Mouse (Mus musculus) CH12.LX (cell line): Measurements from ENCODE around the gene Gas8. TPM values are rescaled to one million over a fixed set of nuclear protein-coding genes. Genes with fewer than 3 reads are reported as not detected.
A peak's percentile ranks its signal among the peaks of the same experiment; 100 is the strongest.

Experiments
- DNase-seq: peaks from one replicate; pipeline ENCODE4 v3.0.0-alpha.2; 2013; ENCODE audit errors: extremely low read depth
- H3K27ac ChIP-seq: 2 replicates; pipeline ENCODE4 v1.5.1; 2012; ENCODE audit warnings: low read depth, mild to moderate bottlenecking, control low read depth, moderate library complexity; ENCODE audit not compliant: insufficient read depth
- H3K27me3 ChIP-seq: replicated peaks from 2 replicates; pipeline ENCODE3; 2012; ENCODE audit warnings: inconsistent platforms
- H3K36me3 ChIP-seq, 2 experiments: replicated peaks in 1 of 2; 2 replicates each; pipeline versions ENCODE3 to v1.6.1; 2012; ENCODE audit warnings: inconsistent platforms in 1 of 2, low read length in 1 of 2, mild to moderate bottlenecking in 1 of 2, mixed read lengths in 1 of 2, moderate library complexity in 1 of 2; ENCODE audit not compliant: control insufficient read depth in 1 of 2, insufficient read depth in 1 of 2
- H3K4me1 ChIP-seq, 2 experiments: 2 replicates each; pipeline ENCODE4 v1.6.1; 2012; ENCODE audit warnings: inconsistent platforms in 1 of 2, moderate library complexity in 1 of 2; ENCODE audit not compliant: insufficient read depth in 2 of 2, control insufficient read depth in 1 of 2
- H3K4me2 ChIP-seq: 2 replicates; pipeline ENCODE4 v1.6.1; 2012; ENCODE audit warnings: low read depth, mild to moderate bottlenecking, control low read depth; ENCODE audit not compliant: poor library complexity, insufficient read depth, severe bottlenecking
- H3K4me3 ChIP-seq, 3 experiments: fragments of 150-350 bp in 1 of 3; sonication (generic) in 1 of 3; replicated peaks in 1 of 3; 2 replicates each; pipeline versions ENCODE3 to v1.5.1; 2011 to 2012; ENCODE audit warnings: low read depth in 2 of 3, low read length in 2 of 3, mild to moderate bottlenecking in 2 of 3, moderate library complexity in 2 of 3, control low read depth in 1 of 3, improper control_type of control experiment in 1 of 3, inconsistent platforms in 1 of 3, mixed read lengths in 1 of 3; ENCODE audit not compliant: poor library complexity in 1 of 3
- H3K79me2 ChIP-seq: replicated peaks from 2 replicates; pipeline ENCODE4 v1.6.1; 2012; ENCODE audit warnings: mild to moderate bottlenecking, moderate library complexity; ENCODE audit not compliant: control insufficient read depth, poor library complexity, insufficient read depth, severe bottlenecking; ENCODE audit errors: extremely low read depth
- H3K9ac ChIP-seq: 2 replicates; pipeline ENCODE4 v1.6.1; 2012; ENCODE audit warnings: low read depth, mild to moderate bottlenecking, control low read depth, moderate library complexity; ENCODE audit not compliant: insufficient read depth
- H3K9me3 ChIP-seq: replicated peaks from 2 replicates; pipeline ENCODE3; 2012; ENCODE audit warnings: low read length, inconsistent platforms, mixed read lengths
- BHLHE40 ChIP-seq: IDR thresholded peaks from 2 replicates; pipeline ENCODE4 v1.6.1; 2011; ENCODE audit warnings: mild to moderate bottlenecking, low read depth, low read length, improper control_type of control experiment
- CHD1 ChIP-seq: IDR thresholded peaks from 2 replicates; pipeline ENCODE4 v1.6.1; 2012; ENCODE audit warnings: low read depth, low read length, improper control_type of control experiment, inconsistent platforms
- CHD2 ChIP-seq: IDR thresholded peaks from 2 replicates; pipeline ENCODE4 v1.6.1; 2011; ENCODE audit warnings: low read length, improper control_type of control experiment
- E2F4 ChIP-seq: IDR thresholded peaks from 2 replicates; pipeline ENCODE4 v1.6.1; 2011; ENCODE audit warnings: low read depth, low read length, improper control_type of control experiment; ENCODE audit not compliant: insufficient replicate concordance
- EP300 ChIP-seq: IDR thresholded peaks from 2 replicates; pipeline ENCODE4 v1.6.1; 2011; ENCODE audit warnings: low read length, improper control_type of control experiment
- ETS1 ChIP-seq: conservative IDR thresholded peaks from 2 replicates; pipeline ENCODE4 v1.6.1; 2012; ENCODE audit warnings: low read depth, mild to moderate bottlenecking, inconsistent platforms, low read length, improper control_type of control experiment, moderate library complexity
- GABPA ChIP-seq: IDR thresholded peaks from 2 replicates; pipeline ENCODE4 v1.6.1; 2012; ENCODE audit warnings: low read depth, low read length, improper control_type of control experiment, inconsistent platforms; ENCODE audit not compliant: insufficient replicate concordance
- HCFC1 ChIP-seq: IDR thresholded peaks from 2 replicates; pipeline ENCODE4 v1.6.1; 2012; ENCODE audit warnings: low read depth, mild to moderate bottlenecking, inconsistent platforms, low read length, improper control_type of control experiment
- IRF4 ChIP-seq: IDR thresholded peaks from 2 replicates; pipeline ENCODE4 v1.6.1; 2014; ENCODE audit warnings: low read depth, mild to moderate bottlenecking, inconsistent platforms, low read length, improper control_type of control experiment
- JUN ChIP-seq: IDR thresholded peaks from 2 replicates; pipeline ENCODE4 v1.6.1; 2011; ENCODE audit warnings: low read depth, mild to moderate bottlenecking, low read length, improper control_type of control experiment, moderate library complexity; ENCODE audit not compliant: insufficient read depth
- JUND ChIP-seq: conservative IDR thresholded peaks from 2 replicates; pipeline ENCODE4 v1.6.1; 2011; ENCODE audit warnings: low read depth, low read length, improper control_type of control experiment
- KAT2A ChIP-seq: IDR thresholded peaks from 2 replicates; pipeline ENCODE4 v1.6.1; 2012; ENCODE audit warnings: low read length, improper control_type of control experiment, inconsistent platforms; ENCODE audit not compliant: insufficient replicate concordance
- MAFK ChIP-seq: IDR thresholded peaks from 2 replicates; pipeline ENCODE4 v1.6.1; 2011; ENCODE audit warnings: low read length, improper control_type of control experiment; ENCODE audit not compliant: insufficient replicate concordance
- MAX ChIP-seq: IDR thresholded peaks from 2 replicates; pipeline ENCODE4 v1.6.1; 2011; ENCODE audit warnings: low read length, improper control_type of control experiment
- MAZ ChIP-seq: IDR thresholded peaks from 2 replicates; pipeline ENCODE4 v1.6.1; 2012; ENCODE audit warnings: low read depth, mild to moderate bottlenecking, inconsistent platforms, low read length, improper control_type of control experiment, moderate library complexity
- MEF2A ChIP-seq: IDR thresholded peaks from 2 replicates; pipeline ENCODE4 v1.6.1; 2014; ENCODE audit warnings: low read depth, mild to moderate bottlenecking, inconsistent platforms, low read length, improper control_type of control experiment, borderline replicate concordance
- MXI1 ChIP-seq: IDR thresholded peaks from 2 replicates; pipeline ENCODE4 v1.6.1; 2011; ENCODE audit warnings: mild to moderate bottlenecking, low read depth, low read length, improper control_type of control experiment
- MYC ChIP-seq: IDR thresholded peaks from 2 replicates; pipeline ENCODE4 v1.6.1; 2011; ENCODE audit warnings: low read depth, mild to moderate bottlenecking, improper control_type of control experiment, low read length
- NELFE ChIP-seq: IDR thresholded peaks from 2 replicates; pipeline ENCODE4 v1.6.1; 2011; ENCODE audit warnings: low read depth, low read length, improper control_type of control experiment
- PAX5 ChIP-seq: IDR thresholded peaks from 2 replicates; pipeline ENCODE4 v1.6.1; 2012; ENCODE audit warnings: low read length, inconsistent platforms, mixed read lengths
- RAD21 ChIP-seq: IDR thresholded peaks from 2 replicates; pipeline ENCODE4 v1.6.1; 2011; ENCODE audit warnings: low read depth, mild to moderate bottlenecking, low read length, improper control_type of control experiment, moderate library complexity
- RCOR1 ChIP-seq: conservative IDR thresholded peaks from 2 replicates; pipeline ENCODE4 v1.6.1; 2012; ENCODE audit warnings: low read depth, mild to moderate bottlenecking, inconsistent platforms, low read length, improper control_type of control experiment
- SIN3A ChIP-seq: IDR thresholded peaks from 2 replicates; pipeline ENCODE4 v1.6.1; 2012; ENCODE audit warnings: low read length, improper control_type of control experiment, inconsistent platforms
- SMC3 ChIP-seq: IDR thresholded peaks from 2 replicates; pipeline ENCODE4 v1.6.1; 2011; ENCODE audit warnings: low read depth, low read length, improper control_type of control experiment
- TBP ChIP-seq: conservative IDR thresholded peaks from 2 replicates; pipeline ENCODE4 v1.6.1; 2011; ENCODE audit warnings: low read depth, low read length, improper control_type of control experiment
- TCF12 ChIP-seq: IDR thresholded peaks from 2 replicates; pipeline ENCODE4 v1.6.1; 2014; ENCODE audit warnings: low read depth, mild to moderate bottlenecking, inconsistent platforms, low read length, improper control_type of control experiment
- UBTF ChIP-seq: IDR thresholded peaks from 2 replicates; pipeline ENCODE4 v1.6.1; 2012; ENCODE audit warnings: low read depth, mild to moderate bottlenecking, inconsistent platforms, low read length, improper control_type of control experiment, moderate library complexity
- USF2 ChIP-seq: conservative IDR thresholded peaks from 2 replicates; pipeline ENCODE4 v1.6.1; 2011; ENCODE audit warnings: low read depth, low read length, improper control_type of control experiment
- ZKSCAN1 ChIP-seq: IDR thresholded peaks from 2 replicates; pipeline ENCODE4 v1.6.1; 2012; ENCODE audit warnings: low read depth, inconsistent platforms, low read length, improper control_type of control experiment, borderline replicate concordance
- ZMIZ1 ChIP-seq: IDR thresholded peaks from 2 replicates; pipeline ENCODE4 v1.6.1; 2012; ENCODE audit warnings: low read depth, mild to moderate bottlenecking, inconsistent platforms, low read length, improper control_type of control experiment
- ZNF384 ChIP-seq: IDR thresholded peaks from 2 replicates; pipeline ENCODE4 v1.6.1; 2012; ENCODE audit warnings: low read depth, low read length, improper control_type of control experiment, inconsistent platforms
- dilution Hi-C: fragments of 300-500 bp; cut with MboI; formaldehyde crosslinking; loops from 2 replicates; pipeline ENCODE4 v1.14.3; 2020; ENCODE audit warnings: low sequenced_read_pairs; ENCODE audit not compliant: extremely low pct_unique_long_range_greater_than_20kb, extremely low pct_ligation_motif_present
- in situ Hi-C: fragments of 300-500 bp; cut with MboI; formaldehyde crosslinking; loops from 3 replicates; pipeline ENCODE4 v1.14.3; 2019; ENCODE audit warnings: low sequenced_read_pairs, low pct_ligation_motif_present, low pct_unique_long_range_greater_than_20kb, mixed read lengths
- polyA plus RNA-seq: library from polyadenylated mRNA; unstranded; fragments of >175 nt; gene quantifications from 2 replicates; pipeline ENCODE4 v1.2.1, GENCODE M21; 2012; ENCODE audit warnings: low read depth; ENCODE audit not compliant: insufficient read length
- total RNA-seq, 2 experiments: library from RNA; depleted of rRNA; stranded (reverse); fragments of 300-350 nt in 1 of 2; fragments of >200 nt in 1 of 2; gene quantifications; 2 replicates each; pipeline ENCODE4 v1.2.3; 2012 to 2014

Gene Gas8
- total and polyA plus RNA-seq, 3 experiments = 6.0 to 22.0 (median 15.2) TPM

DNA sequence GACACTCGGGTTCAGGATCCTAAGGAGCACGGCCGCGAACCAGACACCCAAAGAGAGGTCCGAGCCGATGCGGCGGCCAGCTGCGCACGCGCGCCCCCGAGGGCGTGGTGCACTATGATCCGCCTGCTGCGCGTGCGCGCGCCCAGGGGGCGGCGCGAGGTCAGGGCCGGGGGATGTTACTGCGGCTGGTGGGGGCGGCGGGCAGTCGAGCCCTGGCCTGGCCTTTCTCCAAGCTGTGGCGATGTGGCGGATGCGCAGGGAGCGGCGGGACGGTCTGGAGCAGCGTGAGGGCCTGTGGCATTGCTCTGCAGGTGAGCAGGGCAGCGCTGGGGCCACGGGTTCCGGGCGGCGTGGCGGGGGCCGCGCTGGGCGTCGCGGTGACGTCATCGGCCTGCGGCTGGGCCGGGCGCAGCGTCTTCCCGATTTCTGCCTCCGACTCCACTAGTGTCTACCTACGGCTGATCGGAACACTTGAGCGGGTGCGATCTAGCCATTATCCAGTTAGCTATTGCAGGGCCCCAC lies 40.8 kb upstream of the Gas8 start, which contains the start of gene Afg3l1 (continued):
- TF ChIP-seq RAD21 (no peak), TBP (peak; percentile 49; the same call in 1 of the 2 replicates), CHD1 (no peak), CHD2 (no peak), ZMIZ1 (peak; percentile 64; the same call in 1 of the 2 replicates), PAX5 (no peak), NELFE (peak; percentile 94), GABPA (no peak), MYC (no peak)

GRCm38 (mm10) chr8:123478456-123479218 lies 40.0 kb upstream of the Gas8 start:
- TF ChIP-seq MYC = no peak
- no peak for TF ChIP-seq SMC3
- TF ChIP-seq RCOR1 = no peak
- peak; percentile 91 for TF ChIP-seq JUND
- TF ChIP-seq EP300 = peak; percentile 79
- TF ChIP-seq ZNF384 = no peak
- no peak for TF ChIP-seq ZKSCAN1
- 0 out of 2 replicates have a peak, but pooled peaks have one; percentile 34 for TF ChIP-seq MAZ
- TF ChIP-seq BHLHE40 = peak; percentile 40; the same call in 1 of the 2 replicates
- TF ChIP-seq USF2 = no peak
- TF ChIP-seq ETS1 = peak; percentile 52; the same call in 1 of the 2 replicates
- TF ChIP-seq JUN = peak; percentile 77
- peak; percentile 64; the same call in 1 of the 2 replicates for TF ChIP-seq MXI1
- no peak for TF ChIP-seq MAFK
- TF ChIP-seq SIN3A = peak; percentile 86
- TF ChIP-seq NELFE = peak; percentile 26; the same call in 1 of the 2 replicates
- no peak for TF ChIP-seq GABPA
- no peak for TF ChIP-seq MEF2A
- TF ChIP-seq IRF4 = peak; percentile 93
- TF ChIP-seq TCF12 = peak; percentile 37; the same call in 1 of the 2 replicates
- TF ChIP-seq HCFC1 = peak; percentile 50
- TF ChIP-seq E2F4 = no peak
- no peak for TF ChIP-seq UBTF
- no peak for TF ChIP-seq KAT2A
- no peak for TF ChIP-seq ZMIZ1
- peak; percentile 4; the same call in 1 of the 2 replicates for TF ChIP-seq MAX
- peaks cover 22 to 35% of the 10 kb centered on the region in 2 experiments for H3K36me3 ChIP-seq
- H3K27ac ChIP-seq = peak overlapping the region; percentile 83
- H3K79me2 ChIP-seq = peaks cover 27% of the 10 kb centered on the region
- no peaks in the 10 kb centered on the region for H3K9me3 ChIP-seq
- DNase-seq = peak; percentile 75
- dilution Hi-C loops (no loop called here), in situ Hi-C loops (no loop called here)
- peak overlapping the region; percentile 80 to 100 (median 86) for H3K4me3 ChIP-seq
- H3K4me1 ChIP-seq = peaks cover 13 to 24% of the 10 kb centered on the region in 2 experiments
- H3K9ac ChIP-seq = peak overlapping the region; percentile 93
- peak overlapping the region; percentile 40 for H3K4me2 ChIP-seq
- no peaks in the 10 kb centered on the region for H3K27me3 ChIP-seq
